Mouse (Mus musculus) brain, embryonic 14.5 days (tissue): ENCODE measurements around the gene Tgfb1.

Experiments used
- CTCF ChIP-seq: fragments of 200-500 bp; IDR thresholded peaks from 2 replicates; pipeline ENCODE4 v1.5.1; 2012; ENCODE audit warnings: inconsistent platforms, mild to moderate bottlenecking, moderate library complexity, borderline replicate concordance; ENCODE audit not compliant: insufficient read depth, insufficient read length; ENCODE audit errors: extremely low read depth
- POLR2A ChIP-seq: fragments of 200-500 bp; IDR thresholded peaks from 2 replicates; pipeline ENCODE4 v1.6.1; 2012; ENCODE audit warnings: mild to moderate bottlenecking, inconsistent platforms, borderline replicate concordance; ENCODE audit not compliant: poor library complexity, insufficient read depth, insufficient read length, severe bottlenecking; ENCODE audit errors: extremely low read depth

- TF ChIP-seq CTCF (no peak), POLR2A (no peak)
These were observed 12.5 kb upstream of the Tgfb1 start for GRCm38 (mm10) chr7:25674297-25674696.
